Mouse (Mus musculus) midbrain, postnatal 0 days (tissue): ENCODE data around the gene Tbc1d24. TPM values are rescaled to one million over a fixed set of nuclear protein-coding genes. Genes with fewer than 3 reads are reported as not detected.

Experiments used
- ATAC-seq: fragments of 200-750 bp; cut with Nextera tagmentation; 2 replicates; pipeline ENCODE4 v1.8.0; 2017; ENCODE audit warnings: moderate number of reproducible peaks, mild to moderate bottlenecking, moderate TSS enrichment, moderate library complexity; ENCODE audit not compliant: low FRiP score
- DNase-seq: peaks from one replicate; pipeline ENCODE4 v3.0.0-alpha.2; 2015; ENCODE audit warnings: low spot score
- H3K27ac ChIP-seq: fragments of 300-500 bp; sonication (generic); 2 replicates; pipeline ENCODE4 v1.5.1; 2014; ENCODE audit warnings: low read depth, mild to moderate bottlenecking, low read length, mixed read lengths
- H3K27me3 ChIP-seq: fragments of 300-500 bp; sonication (generic); 2 replicates; pipeline ENCODE4 v1.6.1; 2014; ENCODE audit warnings: low read length, control low read depth, mixed read lengths; ENCODE audit not compliant: insufficient read depth
- H3K36me3 ChIP-seq: fragments of 300-500 bp; sonication (generic); 2 replicates; pipeline ENCODE4 v1.6.1; 2014; ENCODE audit warnings: low read length, control low read depth, mixed read lengths; ENCODE audit not compliant: insufficient read depth
- H3K4me1 ChIP-seq: fragments of 300-500 bp; sonication (generic); 2 replicates; pipeline ENCODE4 v1.6.1; 2014; ENCODE audit warnings: mild to moderate bottlenecking, control low read depth, antibody characterized with exemption, low read length, mixed read lengths; ENCODE audit not compliant: insufficient read depth
- H3K4me2 ChIP-seq: fragments of 300-500 bp; sonication (generic); 2 replicates; pipeline ENCODE4 v1.6.1; 2014; ENCODE audit warnings: low read depth, mild to moderate bottlenecking, low read length, mixed read lengths; ENCODE audit not compliant: poor library complexity, severe bottlenecking
- H3K4me3 ChIP-seq: fragments of 300-500 bp; sonication (generic); 2 replicates; pipeline ENCODE4 v1.5.1; 2014; ENCODE audit warnings: low read depth, mild to moderate bottlenecking, low read length, moderate library complexity
- H3K9ac ChIP-seq: fragments of 300-500 bp; sonication (generic); replicated peaks from 2 replicates; pipeline ENCODE4 v1.6.1; 2014; ENCODE audit warnings: mild to moderate bottlenecking, low read length, moderate library complexity, mixed read lengths; ENCODE audit not compliant: poor library complexity, severe bottlenecking
- H3K9me3 ChIP-seq: fragments of 300-500 bp; sonication (generic); 2 replicates; pipeline ENCODE4 v1.6.1; 2016; ENCODE audit warnings: low read length, control low read depth
- CTCF ChIP-seq: IDR thresholded peaks from 2 replicates; pipeline ENCODE4 v1.5.1; 2016; ENCODE audit warnings: antibody characterized with exemption, mild to moderate bottlenecking
- WGBS: fragments of 180-500 bp; shearing (Covaris S2); extraction: QIAGEN DNeasy Blood & Tissue Kit; methylation state at CpG from one replicate; pipeline ENCODE4 v1.1.7; 2014; 5-methylcytosine and 5-hydroxymethylcytosine counted together
- polyA plus RNA-seq: library from polyadenylated mRNA; unstranded; fragments of >200 nt; fragmentation: Nextera tagmentation; extraction: Ambion mirVana; gene quantifications from 2 replicates; pipeline ENCODE4 v1.2.1, GENCODE M21; 2015
- total RNA-seq: library from RNA; depleted of rRNA; stranded (reverse); fragments of >200 nt; gene quantifications from 2 replicates; pipeline ENCODE4 v1.2.3, GENCODE M21; 2014

The Tbc1d24 gene
- total and polyA plus RNA-seq, 2 experiments from 2014 or later = 27.6 to 146 TPM

DNA sequence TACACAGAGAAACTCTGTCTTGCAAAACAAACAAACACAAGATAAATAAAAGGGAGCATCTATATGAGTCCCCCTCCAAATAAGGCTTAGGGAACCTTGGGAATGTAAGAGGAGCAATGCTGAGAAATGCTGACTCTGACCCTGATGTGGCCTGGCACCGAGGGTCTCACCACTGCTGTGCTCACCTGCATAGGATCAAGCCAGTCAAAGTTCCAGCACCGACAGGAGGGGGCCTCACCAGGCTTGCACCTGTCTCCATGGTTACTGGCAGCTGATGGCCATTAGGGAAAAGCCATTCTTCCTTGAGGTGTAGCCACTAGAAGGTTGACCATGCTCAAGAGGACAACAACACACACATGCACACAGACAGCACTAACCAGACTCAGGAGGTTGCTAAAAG lies 62.5 kb downstream of the Tbc1d24 start:
- H3K4me2 ChIP-seq = no peak overlapping the region
- no peak overlapping the region for H3K27ac ChIP-seq
- no peak overlapping the region for H3K9ac ChIP-seq
- no peak overlapping the region for H3K4me3 ChIP-seq
- ATAC-seq (no peak), DNase-seq (no peak)
- H3K36me3 ChIP-seq = no peaks in the 10 kb centered on the region
- no peaks in the 10 kb centered on the region for H3K27me3 ChIP-seq
- peaks cover 12% of the 10 kb centered on the region for H3K4me1 ChIP-seq
- 54% methylated on average over 2 of the region's 2 CpGs for WGBS
- no peak for TF ChIP-seq CTCF
- no peaks in the 10 kb centered on the region for H3K9me3 ChIP-seq

DNA sequence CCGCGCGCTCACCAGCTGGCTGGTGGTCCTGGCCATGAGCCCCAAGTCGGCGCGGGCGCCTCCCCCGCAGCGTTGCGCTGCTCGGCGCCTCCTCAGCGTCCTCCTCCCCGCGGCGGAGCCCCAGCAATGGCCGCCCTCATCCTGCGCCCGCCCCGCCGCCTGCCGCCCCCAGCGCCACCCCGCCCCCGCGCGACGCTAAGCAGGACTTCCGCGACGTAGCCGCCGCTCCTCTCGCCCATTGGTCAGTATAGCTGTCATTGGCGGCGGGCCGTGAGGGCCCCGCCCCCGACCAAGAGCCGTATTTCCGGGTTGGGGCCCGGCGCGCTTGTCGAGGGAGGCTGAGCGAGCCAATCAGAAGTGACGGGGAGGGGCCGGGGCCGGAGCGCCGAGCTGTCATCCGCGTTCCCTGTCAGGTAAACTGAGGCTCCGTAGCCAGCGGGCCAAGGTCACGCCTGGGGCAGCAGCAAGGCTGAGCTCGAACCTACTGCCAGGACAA lies 63.9 kb downstream of the Tbc1d24 start:
- Histone ChIP-seq H3K4me2 (peak overlapping the region; percentile 97), H3K4me3 (peak overlapping the region; percentile 98), H3K9me3 (no peaks in the 10 kb centered on the region), H3K27me3 (no peaks in the 10 kb centered on the region), H3K27ac (peak overlapping the region; percentile 79), H3K4me1 (peaks cover 12% of the 10 kb centered on the region), H3K9ac (peak overlapping the region; percentile 90), H3K36me3 (no peaks in the 10 kb centered on the region)
- 0% methylated on average over 51 of the region's 57 CpGs for WGBS
- no peak for TF ChIP-seq CTCF
- DNase-seq = peak; percentile 98
- ATAC-seq = peak; percentile 98

GRCm38 (mm10) chr17:24140845-24141424 lies 64.4 kb downstream of the Tbc1d24 start:
- H3K4me1 ChIP-seq = peaks cover 12% of the 10 kb centered on the region
- peak overlapping the region; percentile 90 for H3K9ac ChIP-seq
- H3K4me3 ChIP-seq = peak overlapping the region; percentile 98
- DNase-seq (peak; percentile 17), ATAC-seq (peak; percentile 44)
- under 1% methylated on average over 34 of the region's 43 CpGs for WGBS
- no peaks in the 10 kb centered on the region for H3K27me3 ChIP-seq
- H3K4me2 ChIP-seq = peak overlapping the region; percentile 97
- no peaks in the 10 kb centered on the region for H3K9me3 ChIP-seq
- TF ChIP-seq CTCF = no peak
- no peaks in the 10 kb centered on the region for H3K36me3 ChIP-seq
- peak overlapping the region; percentile 79 for H3K27ac ChIP-seq

DNA sequence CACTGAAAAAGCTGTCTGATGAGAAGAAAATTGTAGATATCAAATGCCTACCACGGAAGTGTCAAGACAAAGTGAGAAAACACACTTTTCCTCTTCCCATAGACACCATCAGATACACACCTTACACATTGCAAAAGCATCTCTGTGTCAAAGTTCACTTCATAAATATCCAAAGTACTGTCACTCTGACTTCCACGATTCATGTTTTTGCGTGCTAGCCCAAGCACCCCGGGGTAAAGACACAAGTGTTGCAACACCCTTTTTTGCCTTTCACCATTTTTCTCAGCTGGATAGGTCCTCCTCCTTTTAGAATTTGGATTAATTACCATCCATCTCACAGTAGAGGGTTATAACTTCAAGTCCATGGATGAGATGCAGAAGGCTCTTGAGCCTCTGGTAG lies 65.4 kb downstream of the Tbc1d24 start:
- ATAC-seq = no peak
- Histone ChIP-seq H3K4me3 (peak overlapping the region; percentile 98), H3K9ac (0 out of 2 replicates have a peak overlapping the region, but pooled peaks have one; percentile 90), H3K9me3 (no peaks in the 10 kb centered on the region), H3K27ac (no peak overlapping the region), H3K36me3 (no peaks in the 10 kb centered on the region), H3K4me1 (peaks cover 12% of the 10 kb centered on the region), H3K4me2 (peak overlapping the region; percentile 97), H3K27me3 (no peaks in the 10 kb centered on the region)
- TF ChIP-seq CTCF = no peak
- WGBS = 90% methylated on average over 4 of the region's 4 CpGs
- DNase-seq = no peak

DNA sequence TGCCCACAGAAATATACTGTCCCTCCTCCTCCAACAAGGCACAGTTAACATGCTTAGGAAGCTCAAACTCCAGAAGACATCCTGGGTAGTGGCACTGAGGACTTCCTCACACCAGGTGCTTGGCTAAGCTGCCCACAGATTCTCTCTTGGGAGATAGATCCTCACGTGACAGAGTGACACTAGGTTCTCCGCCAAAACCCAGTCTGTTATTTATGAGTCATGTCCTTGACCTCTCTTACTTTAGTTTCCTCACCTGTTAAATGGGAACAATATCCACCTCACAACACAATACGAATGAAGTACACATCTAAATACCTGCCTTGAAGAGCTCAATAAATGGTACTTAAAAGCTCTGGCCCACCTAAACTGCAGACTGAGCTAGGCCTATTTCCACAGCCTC lies 66.1 kb downstream of the Tbc1d24 start:
- ATAC-seq (no peak), DNase-seq (no peak)
- 83% methylated on average over 3 of the region's 3 CpGs for WGBS
- Histone ChIP-seq H3K9ac (no peak overlapping the region), H3K36me3 (no peaks in the 10 kb centered on the region), H3K4me3 (no peak overlapping the region), H3K4me2 (no peak overlapping the region), H3K4me1 (peaks cover 12% of the 10 kb centered on the region), H3K27ac (no peak overlapping the region), H3K9me3 (no peaks in the 10 kb centered on the region), H3K27me3 (no peaks in the 10 kb centered on the region)
- TF ChIP-seq CTCF = no peak

DNA sequence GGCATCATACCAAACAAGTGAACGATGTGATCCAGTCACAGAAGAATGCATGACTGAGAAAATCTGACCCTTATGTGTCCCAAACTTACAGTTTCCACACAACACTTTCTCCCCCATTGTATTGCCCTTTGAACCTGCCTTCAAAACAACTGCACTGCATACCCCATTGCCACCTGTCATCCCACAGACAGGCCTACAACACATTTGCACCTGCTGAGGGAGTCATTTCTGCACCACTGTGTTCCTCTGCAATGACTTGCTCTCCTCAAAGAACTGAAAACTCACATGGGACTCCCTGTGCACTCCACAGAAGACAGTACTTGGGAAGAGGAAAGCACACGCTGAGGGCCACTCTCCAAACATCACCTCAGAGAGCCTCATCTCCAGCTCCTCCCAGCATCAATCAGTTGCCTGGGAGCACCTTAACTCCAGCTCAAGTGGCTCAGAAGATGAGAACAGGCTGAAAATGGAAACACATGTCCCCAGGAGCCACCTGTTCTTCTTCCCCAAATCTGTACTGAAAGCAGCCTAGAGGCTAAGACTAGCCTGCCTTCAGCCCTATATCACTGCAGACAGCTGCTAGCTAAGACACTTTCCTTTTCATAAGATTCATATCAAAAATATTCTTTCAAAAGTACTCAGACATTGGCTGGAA lies 68.0 kb downstream of the Tbc1d24 start:
- 72% methylated on average over 2 of the region's 2 CpGs for WGBS
- no peak overlapping the region for H3K9ac ChIP-seq
- no peaks in the 10 kb centered on the region for H3K36me3 ChIP-seq
- TF ChIP-seq CTCF = no peak
- ATAC-seq (no peak), DNase-seq (no peak)
- H3K4me2 ChIP-seq = no peak overlapping the region
- H3K4me1 ChIP-seq = peaks cover 10% of the 10 kb centered on the region
- H3K27me3 ChIP-seq = no peaks in the 10 kb centered on the region
- no peak overlapping the region for H3K4me3 ChIP-seq
- H3K9me3 ChIP-seq = no peaks in the 10 kb centered on the region
- no peak overlapping the region for H3K27ac ChIP-seq
